Mouse (Mus musculus) limb, embryonic 15.5 days (tissue): Measurements from ENCODE around the gene Tcf7l1. TPM values are rescaled to one million over a fixed set of nuclear protein-coding genes. Genes with fewer than 3 reads are reported as not detected.

Source experiments
- ATAC-seq: fragments of 200-750 bp; cut with Nextera tagmentation; 2 replicates; pipeline ENCODE4 v1.8.0; 2017; ENCODE audit warnings: low read depth, moderate TSS enrichment; ENCODE audit not compliant: insufficient number of reproducible peaks, low FRiP score, low TSS enrichment
- H3K27ac ChIP-seq: fragments of 300-500 bp; sonication (generic); 2 replicates; pipeline ENCODE4 v1.5.1; 2015; ENCODE audit warnings: moderate library complexity, mild to moderate bottlenecking, inconsistent platforms
- H3K27me3 ChIP-seq: fragments of 300-500 bp; sonication (generic); 2 replicates; pipeline ENCODE4 v1.6.1; 2015; ENCODE audit warnings: inconsistent platforms
- H3K36me3 ChIP-seq: fragments of 300-500 bp; sonication (generic); 2 replicates; pipeline ENCODE4 v1.6.1; 2015; ENCODE audit warnings: inconsistent platforms
- H3K4me1 ChIP-seq: fragments of 300-500 bp; sonication (generic); 2 replicates; pipeline ENCODE4 v1.6.1; 2015; ENCODE audit warnings: inconsistent platforms
- H3K4me2 ChIP-seq: fragments of 300-500 bp; sonication (generic); 2 replicates; pipeline ENCODE4 v1.6.1; 2015; ENCODE audit warnings: mild to moderate bottlenecking, inconsistent platforms
- H3K4me3 ChIP-seq: fragments of 300-500 bp; sonication (generic); 2 replicates; pipeline ENCODE4 v1.5.1; 2015; ENCODE audit warnings: mild to moderate bottlenecking, inconsistent platforms
- H3K9ac ChIP-seq: fragments of 300-500 bp; sonication (generic); 2 replicates; pipeline ENCODE4 v1.6.1; 2015; ENCODE audit warnings: inconsistent platforms
- H3K9me3 ChIP-seq: fragments of 300-500 bp; sonication (generic); 2 replicates; pipeline ENCODE4 v1.6.1; 2016; ENCODE audit warnings: inconsistent platforms
- WGBS: fragments of 180-500 bp; shearing (Covaris S2); methylation state at CpG from one replicate; pipeline ENCODE4 v1.1.7; 2015; 5-methylcytosine and 5-hydroxymethylcytosine counted together
- polyA plus RNA-seq: library from polyadenylated mRNA; unstranded; fragments of >200 nt; fragmentation: Nextera tagmentation; extraction: Ambion mirVana; gene quantifications from 2 replicates; pipeline ENCODE4 v1.2.1, GENCODE M21; 2015

Gene Tcf7l1
- polyA plus RNA-seq, 1 experiment from 2014 or later: 39.0 TPM

DNA sequence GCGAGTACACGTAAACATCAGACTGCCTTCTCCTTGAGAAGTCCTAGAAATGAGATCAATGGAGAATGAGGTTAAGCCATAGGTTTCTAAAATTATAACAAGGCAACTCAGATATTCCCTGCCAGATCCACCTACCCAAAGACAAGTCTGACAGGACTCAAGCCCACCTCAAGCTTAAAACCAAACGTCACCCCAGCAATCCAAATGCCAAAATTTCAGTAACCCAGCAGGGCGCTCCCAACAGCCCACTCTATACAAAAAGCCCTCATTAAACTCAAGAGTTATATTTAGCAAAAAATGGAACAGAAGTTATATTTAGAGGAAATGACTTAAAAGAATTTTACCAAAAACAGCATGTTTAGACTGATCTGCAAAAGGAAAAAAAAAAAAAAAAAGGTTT lies 5.3 kb downstream of the Tcf7l1 start:
- Histone ChIP-seq H3K36me3 (peaks cover 48% of the 10 kb centered on the region), H3K4me3 (no peak overlapping the region)

DNA sequence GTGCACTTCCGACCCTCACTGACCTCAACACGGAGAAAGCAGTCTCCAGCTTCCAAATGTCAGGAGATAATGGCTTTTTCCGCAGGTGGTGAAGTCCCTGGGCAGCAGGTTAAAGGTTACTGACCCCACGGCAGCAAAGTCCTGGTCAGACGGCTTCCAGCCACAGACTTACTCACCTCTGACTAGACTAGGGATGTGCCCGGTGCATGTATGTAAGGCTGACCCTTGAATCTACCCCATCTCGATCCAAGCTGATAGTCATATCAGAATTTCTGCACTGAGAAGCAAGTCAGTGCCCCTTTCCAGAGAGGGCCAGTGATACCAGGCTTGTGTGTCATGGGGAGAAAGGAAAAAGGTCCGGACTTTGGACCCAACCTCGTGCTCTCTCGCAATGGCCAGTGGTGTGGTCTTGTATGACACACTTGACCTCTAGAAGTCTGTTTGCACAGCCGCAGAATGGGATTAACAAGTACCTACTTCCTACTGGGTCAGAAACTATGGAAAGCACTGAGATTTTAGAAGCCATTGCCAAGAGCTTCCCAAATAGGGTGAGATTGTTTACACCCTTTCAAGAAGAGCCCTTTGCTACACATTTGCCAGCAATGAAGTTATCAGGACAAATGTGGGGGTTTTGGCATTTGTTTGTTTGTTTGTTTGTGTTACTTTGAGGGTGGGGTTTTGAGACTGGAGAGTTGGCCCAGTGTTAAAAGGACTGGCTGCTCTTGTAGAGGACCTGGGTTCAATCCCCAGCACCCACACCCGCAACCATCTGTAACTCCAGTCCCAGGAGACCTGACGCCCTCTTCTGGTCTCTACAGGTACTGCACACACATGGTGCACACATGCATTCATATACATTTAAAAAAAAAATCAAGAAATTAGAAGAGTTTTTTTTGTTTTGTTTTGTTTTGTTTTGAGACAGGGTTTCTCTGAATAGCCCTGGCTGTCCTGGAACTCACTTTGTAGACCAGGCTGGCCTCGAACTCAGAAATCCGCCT lies 10.0 kb downstream of the Tcf7l1 start:
- ATAC-seq: no peak
- H3K9ac ChIP-seq: no peak overlapping the region

More for the DNA sequence above, 5.3 kb downstream of the Tcf7l1 start:
- peaks cover 14% of the 10 kb centered on the region for H3K4me1 ChIP-seq
- no peak overlapping the region for H3K27ac ChIP-seq
- ATAC-seq: no peak
- no peak overlapping the region for H3K9ac ChIP-seq
- no peak overlapping the region for H3K4me2 ChIP-seq
- H3K27me3 ChIP-seq: no peaks in the 10 kb centered on the region
- 86% methylated on average over 4 of the region's 4 CpGs for WGBS
- H3K9me3 ChIP-seq: no peaks in the 10 kb centered on the region

DNA sequence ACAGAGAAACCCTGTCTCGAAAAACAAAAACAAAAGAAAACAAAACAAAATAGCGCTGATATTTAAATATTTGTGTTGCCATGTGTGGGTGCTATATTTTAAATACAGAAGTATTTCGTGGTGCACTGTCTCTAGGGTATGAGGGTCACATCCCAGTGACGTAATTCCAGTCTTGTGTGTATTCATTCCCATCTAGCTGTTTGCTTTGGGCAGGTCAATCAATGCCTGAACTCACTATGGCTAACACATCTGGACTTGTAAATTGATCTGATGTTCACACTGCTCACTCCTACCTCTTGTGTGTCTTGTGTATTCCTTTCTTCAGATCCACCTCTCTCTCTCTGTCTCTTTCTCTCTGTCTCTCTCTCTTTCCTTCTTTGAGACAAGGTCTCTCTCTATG lies 11.8 kb downstream of the Tcf7l1 start:
- Histone ChIP-seq H3K9me3 (no peaks in the 10 kb centered on the region), H3K4me1 (peaks cover 22% of the 10 kb centered on the region), H3K4me3 (no peak overlapping the region), H3K27me3 (no peaks in the 10 kb centered on the region), H3K27ac (no peak overlapping the region), H3K4me2 (no peak overlapping the region), H3K36me3 (peaks cover 44% of the 10 kb centered on the region), H3K9ac (no peak overlapping the region)
- ATAC-seq: no peak
- 95% methylated on average over 4 of the region's 4 CpGs for WGBS

More for the DNA sequence above, 10.0 kb downstream of the Tcf7l1 start:
- peaks cover 50% of the 10 kb centered on the region for H3K36me3 ChIP-seq
- no peaks in the 10 kb centered on the region for H3K27me3 ChIP-seq
- peaks cover 20% of the 10 kb centered on the region for H3K4me1 ChIP-seq
- 91% methylated on average over 15 of the region's 15 CpGs for WGBS
- H3K9me3 ChIP-seq: no peaks in the 10 kb centered on the region
- no peak overlapping the region for H3K4me3 ChIP-seq
- H3K4me2 ChIP-seq: no peak overlapping the region
- H3K27ac ChIP-seq: no peak overlapping the region

DNA sequence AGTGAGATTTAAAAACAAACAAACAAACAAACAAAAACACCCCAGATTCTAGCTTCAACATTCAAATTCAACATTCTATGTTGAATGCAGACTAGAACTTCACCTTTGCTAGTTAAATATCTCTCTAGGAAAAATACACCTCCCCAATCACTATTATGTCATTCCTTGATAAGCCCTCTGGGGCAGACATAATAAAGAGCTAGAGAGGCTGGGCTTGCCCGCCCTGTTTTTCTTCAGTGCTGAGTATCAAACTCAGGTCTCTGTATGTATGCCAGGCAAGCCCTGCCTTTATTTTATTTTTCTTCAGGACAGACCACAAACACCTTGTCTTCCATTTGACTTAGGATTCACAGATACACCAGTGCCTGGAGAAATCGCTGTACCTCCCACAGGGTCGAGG lies 14.8 kb downstream of the Tcf7l1 start:
- Histone ChIP-seq H3K27ac (no peak overlapping the region), H3K36me3 (peaks cover 32% of the 10 kb centered on the region), H3K4me2 (no peak overlapping the region), H3K9me3 (no peaks in the 10 kb centered on the region), H3K9ac (no peak overlapping the region), H3K4me3 (no peak overlapping the region), H3K27me3 (no peaks in the 10 kb centered on the region), H3K4me1 (peaks cover 36% of the 10 kb centered on the region)
- no peak for ATAC-seq
- 33% methylated on average over 3 of the region's 3 CpGs for WGBS

DNA sequence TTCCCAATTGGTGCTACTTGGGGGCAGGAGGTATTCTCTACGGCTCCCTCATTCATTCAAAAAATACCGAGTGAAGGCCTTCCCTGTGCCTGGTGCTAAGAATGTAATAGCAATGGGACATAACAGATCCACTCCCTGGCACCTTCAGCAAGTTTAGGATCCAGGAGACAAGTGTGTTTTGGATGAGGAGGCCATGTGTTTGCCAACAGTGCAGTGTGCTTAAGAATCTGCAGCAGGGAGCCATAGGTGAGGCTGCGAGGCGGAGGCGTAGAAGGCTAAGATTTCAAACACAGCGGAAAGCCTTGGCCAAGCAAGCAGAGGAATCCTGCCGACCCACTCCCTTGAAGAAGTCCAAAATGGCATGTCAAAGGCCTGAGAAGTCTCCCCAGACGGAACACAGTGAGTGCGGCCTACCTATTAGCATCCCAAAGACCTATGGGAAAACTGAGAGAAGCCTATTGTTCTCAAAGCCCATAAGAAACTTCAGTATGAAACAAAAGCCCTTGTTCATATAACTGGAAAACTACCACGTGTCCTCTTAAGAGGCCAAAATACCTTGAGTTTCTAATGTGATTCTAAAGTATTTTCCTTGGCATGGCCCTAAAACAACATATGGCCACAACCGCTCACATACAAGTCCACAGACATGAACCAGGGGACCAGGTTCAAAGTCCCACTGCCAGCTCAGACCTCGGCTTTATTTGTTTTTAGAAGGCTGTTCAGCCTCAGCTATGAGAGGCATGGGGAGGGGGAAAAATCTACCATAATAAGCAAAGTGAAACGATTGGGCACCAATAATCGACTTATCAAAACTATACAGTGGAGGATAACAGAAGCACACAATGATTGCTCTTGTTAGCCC lies 18.9 kb downstream of the Tcf7l1 start:
- Histone ChIP-seq H3K4me1 (peaks cover 66% of the 10 kb centered on the region), H3K4me2 (0 out of 2 replicates have a peak overlapping the region, but pooled peaks have one; percentile 12), H3K27ac (peak overlapping the region; percentile 87), H3K27me3 (no peaks in the 10 kb centered on the region), H3K9me3 (no peaks in the 10 kb centered on the region), H3K9ac (no peak overlapping the region), H3K4me3 (no peak overlapping the region), H3K36me3 (peaks cover 11% of the 10 kb centered on the region)
- WGBS: 62% methylated on average over 14 of the region's 14 CpGs
- no peak for ATAC-seq

DNA sequence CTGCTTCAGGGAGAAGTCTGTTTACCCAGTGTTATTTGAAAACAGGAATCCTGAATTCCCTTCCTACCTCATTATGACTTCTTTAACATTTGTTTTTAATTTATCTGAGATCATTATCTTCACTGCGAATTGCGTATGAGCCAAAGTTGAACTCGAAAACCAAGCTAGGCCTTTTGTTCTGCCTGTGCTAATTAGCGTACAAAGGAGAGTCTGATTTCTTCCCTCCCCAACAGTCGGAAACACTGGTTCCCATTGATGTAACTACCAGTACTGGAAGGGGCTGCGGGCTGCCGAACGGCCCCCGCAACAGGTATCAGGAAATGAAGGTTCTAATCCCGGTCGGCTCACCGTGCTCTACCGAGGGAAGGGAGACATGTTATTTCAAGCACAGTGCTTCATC lies 19.7 kb downstream of the Tcf7l1 start:
- no peaks in the 10 kb centered on the region for H3K9me3 ChIP-seq
- H3K4me2 ChIP-seq: peak overlapping the region; percentile 21; the same call in 1 of the 2 replicates
- 39% methylated on average over 13 of the region's 13 CpGs for WGBS
- H3K27ac ChIP-seq: peak overlapping the region; percentile 87
- ATAC-seq: no peak
- no peak overlapping the region for H3K9ac ChIP-seq
- H3K27me3 ChIP-seq: no peaks in the 10 kb centered on the region
- H3K36me3 ChIP-seq: peaks cover 14% of the 10 kb centered on the region
- peaks cover 58% of the 10 kb centered on the region for H3K4me1 ChIP-seq
- no peak overlapping the region for H3K4me3 ChIP-seq

DNA sequence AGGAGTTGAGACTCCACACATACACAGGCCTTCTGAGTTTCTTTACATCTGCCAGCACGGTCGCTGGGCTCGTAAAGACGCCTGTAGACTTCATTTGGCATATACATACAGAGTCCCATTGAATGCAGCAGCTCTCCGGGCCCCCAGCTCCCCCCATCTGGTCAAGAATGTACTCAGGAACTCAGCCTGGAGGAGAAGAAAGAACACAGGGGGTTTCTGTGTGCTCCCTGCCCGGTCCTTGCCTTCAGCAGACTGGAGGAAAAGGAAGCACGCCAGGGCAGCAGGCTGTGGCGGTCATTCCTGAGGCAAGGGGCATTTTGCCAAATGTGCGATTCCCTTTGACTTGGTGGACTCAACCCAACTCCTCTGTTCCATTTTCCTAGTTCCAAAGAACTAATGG lies 20.2 kb downstream of the Tcf7l1 start:
- 28% methylated on average over 9 of the region's 9 CpGs for WGBS
- Histone ChIP-seq H3K4me1 (peaks cover 57% of the 10 kb centered on the region), H3K9ac (no peak overlapping the region), H3K27me3 (no peaks in the 10 kb centered on the region), H3K9me3 (no peaks in the 10 kb centered on the region), H3K4me2 (peak overlapping the region; percentile 21), H3K4me3 (no peak overlapping the region), H3K27ac (peak overlapping the region; percentile 87), H3K36me3 (peaks cover 14% of the 10 kb centered on the region)
- peak; percentile 89 for ATAC-seq

DNA sequence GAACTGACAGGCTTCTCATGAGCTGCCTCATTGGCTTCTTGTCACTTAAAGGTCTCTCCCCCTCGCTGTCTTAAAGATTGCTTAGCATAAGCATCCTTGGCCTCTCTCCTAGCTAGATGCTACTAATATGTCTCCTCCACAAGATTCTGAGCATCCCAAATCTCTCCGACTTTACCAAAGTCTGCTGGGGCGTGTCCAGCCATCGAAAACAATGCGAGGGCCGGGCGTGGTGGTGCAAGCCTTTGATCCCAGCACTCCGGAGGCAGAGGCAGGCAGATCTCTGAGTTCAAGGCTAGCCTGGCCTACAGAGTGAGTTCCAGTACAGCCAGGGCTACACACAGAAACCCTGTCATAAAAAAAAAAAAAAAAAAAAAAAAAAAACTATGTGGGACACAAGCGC lies 21.0 kb downstream of the Tcf7l1 start:
- Histone ChIP-seq H3K36me3 (peaks cover 14% of the 10 kb centered on the region), H3K4me3 (no peak overlapping the region), H3K9me3 (no peaks in the 10 kb centered on the region), H3K27ac (peak overlapping the region; percentile 87), H3K9ac (no peak overlapping the region), H3K4me2 (no peak overlapping the region), H3K4me1 (peaks cover 61% of the 10 kb centered on the region), H3K27me3 (no peaks in the 10 kb centered on the region)
- 93% methylated on average over 9 of the region's 9 CpGs for WGBS
- no peak for ATAC-seq

DNA sequence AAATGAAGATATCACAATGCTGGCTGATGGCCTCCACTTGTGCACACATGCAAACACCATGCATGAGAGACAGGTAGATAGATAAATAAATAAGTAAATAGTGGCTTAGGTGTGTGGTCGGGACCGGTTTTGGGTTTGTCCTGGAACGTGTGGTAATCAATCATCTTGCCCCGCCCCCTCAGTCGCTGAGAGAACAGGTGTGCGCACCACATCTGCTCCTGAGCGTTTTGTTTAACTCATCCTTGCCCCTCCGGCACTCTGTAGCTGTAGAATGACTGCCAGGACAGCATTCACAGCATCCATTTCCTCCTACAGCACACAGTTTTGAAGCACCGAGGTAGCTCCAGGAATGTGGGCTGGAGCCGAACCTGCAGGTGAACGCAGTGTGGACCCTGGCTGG lies 25.4 kb downstream of the Tcf7l1 start:
- H3K27me3 ChIP-seq: no peaks in the 10 kb centered on the region
- peaks cover 73% of the 10 kb centered on the region for H3K4me1 ChIP-seq
- peaks cover 3% of the 10 kb centered on the region; the same call in 1 of the 2 replicates for H3K36me3 ChIP-seq
- H3K4me2 ChIP-seq: no peak overlapping the region
- ATAC-seq: no peak
- H3K4me3 ChIP-seq: no peak overlapping the region
- H3K27ac ChIP-seq: 0 out of 2 replicates have a peak overlapping the region, but pooled peaks have one; percentile 17
- no peaks in the 10 kb centered on the region for H3K9me3 ChIP-seq
- 35% methylated on average over 11 of the region's 11 CpGs for WGBS
- no peak overlapping the region for H3K9ac ChIP-seq

DNA sequence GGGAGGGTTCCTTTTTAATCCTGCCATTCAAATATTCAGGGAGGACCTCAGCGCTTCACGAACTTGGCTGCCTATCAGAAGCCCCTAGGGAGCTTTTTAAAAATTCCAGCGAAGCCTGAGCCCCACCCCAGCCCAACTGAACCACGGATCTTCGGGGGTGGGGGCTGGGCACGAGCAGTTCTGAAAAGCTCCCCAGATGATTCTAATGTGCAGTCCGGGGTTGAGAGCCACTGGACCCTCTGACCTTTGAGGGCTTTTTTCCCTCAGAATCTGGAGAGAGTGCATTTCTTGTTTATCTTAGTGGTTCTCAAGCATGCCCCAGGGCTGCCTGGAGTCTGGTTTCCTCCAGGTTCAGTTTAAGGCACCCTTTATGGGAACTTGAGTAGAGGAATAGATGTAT lies 27.4 kb downstream of the Tcf7l1 start:
- Histone ChIP-seq H3K4me1 (peaks cover 56% of the 10 kb centered on the region), H3K27ac (no peak overlapping the region), H3K36me3 (peaks cover 3% of the 10 kb centered on the region; the same call in 1 of the 2 replicates), H3K9ac (no peak overlapping the region), H3K9me3 (no peaks in the 10 kb centered on the region), H3K27me3 (no peaks in the 10 kb centered on the region), H3K4me3 (no peak overlapping the region), H3K4me2 (no peak overlapping the region)
- ATAC-seq: 0 out of 2 replicates have a peak, but pooled peaks have one; percentile 30
- 10% methylated on average over 7 of the region's 7 CpGs for WGBS

DNA sequence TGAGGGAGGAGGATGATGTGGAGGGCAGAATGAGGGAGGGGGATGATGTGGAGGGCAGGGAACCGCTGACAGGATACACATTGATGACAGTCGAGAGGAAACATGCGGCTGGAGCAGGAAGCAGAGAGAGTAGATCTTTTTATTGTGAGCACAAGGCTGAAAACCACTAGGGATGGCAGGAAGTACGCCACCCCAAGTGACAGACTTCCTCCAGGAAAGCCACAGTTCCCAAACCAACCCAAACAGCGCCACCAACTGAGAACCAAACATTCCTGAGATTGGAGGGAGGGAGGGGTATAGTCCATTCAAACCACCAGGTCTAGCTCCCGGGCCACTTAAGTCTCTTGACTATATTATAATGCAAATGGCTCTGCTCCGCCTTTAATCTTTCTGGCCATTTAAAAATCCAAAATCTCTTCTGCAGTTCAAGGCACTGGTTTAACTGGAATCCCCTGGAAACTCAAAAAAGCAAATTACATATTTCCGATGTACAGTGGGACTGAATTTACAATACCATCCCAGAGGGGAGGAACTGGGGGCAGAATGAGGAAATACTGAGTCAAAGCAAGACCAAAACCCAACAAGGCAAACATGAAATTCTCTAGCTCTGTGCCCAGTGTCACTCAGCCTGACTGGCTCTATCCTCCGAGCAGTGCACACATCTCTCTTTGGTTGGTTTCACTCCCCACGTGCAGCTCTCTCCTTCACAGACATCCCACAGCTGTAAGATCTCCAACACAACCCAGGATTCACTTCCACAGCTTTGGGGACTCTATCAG lies 30.6 kb downstream of the Tcf7l1 start:
- no peak overlapping the region for H3K4me3 ChIP-seq
- H3K36me3 ChIP-seq: no peaks in the 10 kb centered on the region
- H3K9me3 ChIP-seq: no peaks in the 10 kb centered on the region
- peaks cover 62% of the 10 kb centered on the region for H3K4me1 ChIP-seq
- no peak for ATAC-seq
- H3K27me3 ChIP-seq: no peaks in the 10 kb centered on the region
- no peak overlapping the region for H3K27ac ChIP-seq
- WGBS: 74% methylated on average over 10 of the region's 10 CpGs
- no peak overlapping the region for H3K9ac ChIP-seq
- H3K4me2 ChIP-seq: no peak overlapping the region
